Mouse (Mus musculus): ENCODE measurements at regions not wholly inside any gene's neighbourhood (a gene's known extent, or its start where the extent isn't known, plus 50 kb on each side); places are given as distances from the start of the nearest gene placed in this dataset.

GRCm38 (mm10) chr10:24541990-24542389, 53.3 kb upstream of the Ccn2 start:
- TF ChIP-seq CTCF (IDR thresholded peaks at IDR 0.05; ENCODE audit: low read depth) (no peak), EP300 (optimal IDR thresholded peaks at IDR 0.05) (no peak)

Data from stomach, postnatal 0 days (tissue).